Mouse (Mus musculus) retina, postnatal 7 days (tissue): ENCODE data around the gene Myo1g.
A peak's percentile ranks its signal among the peaks of the same experiment; 100 is the strongest.

Source experiments
- DNase-seq: peaks from one replicate; pipeline ENCODE4 v3.0.0-alpha.2; 2012; ENCODE audit warnings: low read depth, low spot score

Gene Myo1g

GRCm38 (mm10) chr11:6488041-6488684 is 32.6 kb downstream of the Myo1g start:
- no peak for DNase-seq

GRCm38 (mm10) chr11:6487496-6487895 is 33.3 kb downstream of the Myo1g start:
- no peak for DNase-seq

GRCm38 (mm10) chr11:6486916-6487315 is 33.8 kb downstream of the Myo1g start:
- no peak for DNase-seq

- DNase-seq = no peak
Observed at GRCm38 (mm10) chr11:6484244-6484959, 36.4 kb downstream of the Myo1g start.

- no peak for DNase-seq
Observed at GRCm38 (mm10) chr11:6483103-6483502, 37.7 kb downstream of the Myo1g start.

- no peak for DNase-seq
Observed at GRCm38 (mm10) chr11:6481669-6482185, 39.0 kb downstream of the Myo1g start.

GRCm38 (mm10) chr11:6480681-6481405 is 39.9 kb downstream of the Myo1g start:
- DNase-seq = no peak

- DNase-seq = no peak
Observed at GRCm38 (mm10) chr11:6480191-6480590, 40.6 kb downstream of the Myo1g start.

- DNase-seq = no peak
Observed at GRCm38 (mm10) chr11:6479231-6479630, 41.5 kb downstream of the Myo1g start.

GRCm38 (mm10) chr11:6477350-6477749 is 43.4 kb downstream of the Myo1g start:
- no peak for DNase-seq

GRCm38 (mm10) chr11:6476876-6477275 is 43.9 kb downstream of the Myo1g start:
- DNase-seq = no peak

- DNase-seq = peak; percentile 81
Observed at GRCm38 (mm10) chr11:6475867-6476484, 44.8 kb downstream of the Myo1g start, which contains the start of gene Purb. TSS of gene Purb (minus strand) at chr11:6475917.

GRCm38 (mm10) chr11:6474874-6475731 is 45.7 kb downstream of the Myo1g start:
- DNase-seq = peak; percentile 16

- no peak for DNase-seq
Observed at GRCm38 (mm10) chr11:6474381-6474780, 46.4 kb downstream of the Myo1g start.

GRCm38 (mm10) chr11:6472076-6472475 is 48.7 kb downstream of the Myo1g start:
- no peak for DNase-seq

- DNase-seq = no peak
Observed at GRCm38 (mm10) chr11:6471493-6471892, 49.3 kb downstream of the Myo1g start.

GRCm38 (mm10) chr11:6471054-6471453 is 49.7 kb downstream of the Myo1g start:
- no peak for DNase-seq

GRCm38 (mm10) chr11:6468541-6468940 is 52.2 kb downstream of the Myo1g start:
- no peak for DNase-seq

GRCm38 (mm10) chr11:6465122-6465521 is 55.6 kb downstream of the Myo1g start:
- peak; percentile 58 for DNase-seq

GRCm38 (mm10) chr11:6463159-6463837 is 57.5 kb downstream of the Myo1g start:
- DNase-seq = no peak
